Mouse (Mus musculus) B cell, adult 67 days (primary cell): ENCODE data around the gene Mpc1. TPM values are rescaled to one million over a fixed set of nuclear protein-coding genes. Genes with fewer than 3 reads are reported as not detected.

Experiments used
- total RNA-seq, 2 experiments: library from RNA; stranded (reverse); gene quantifications; 4 replicates each; pipeline ENCODE4 v1.2.4; 2023

Mpc1 gene
- total RNA-seq: 10 to 100 TPM; 53.2 to 55.9 TPM

GRCm38 (mm10) chr17:8282821-8283525 is at the start of gene Mpc1:
TSS of gene Mpc1 (plus strand) at chr17:8282904.

GRCm38 (mm10) chr17:8235743-8236142 is 47.0 kb upstream of the Mpc1 start, which contains the start of gene Ccr6:
TSS of gene Ccr6 (plus strand) at chr17:8236043.

GRCm38 (mm10) chr17:8310838-8311614 is 28.3 kb downstream of the Mpc1 start, which contains the start of gene Sft2d1:
TSS of gene Sft2d1 (plus strand) at chr17:8311102.

GRCm38 (mm10) chr17:8337159-8337558 is 54.5 kb downstream of the Mpc1 start, which contains the start of gene Prr18:
TSS of gene Prr18 (plus strand) at chr17:8337459.

Other genes with a start within 250 kb of the Mpc1 start
- gene Gm49673, start 135.1 kb upstream of the Mpc1 start, total RNA-seq: 1 to 10 TPM in 1 of 2 experiments, under 1 TPM in 1; 0.78 to 1.4 TPM
- gene Rnaset2a, start 134.8 kb upstream of the Mpc1 start, total RNA-seq: 10 to 100 TPM; 26.3 to 26.6 TPM
- gene Fgfr1op, start 117.4 kb upstream of the Mpc1 start, total RNA-seq: 10 to 100 TPM; 55.7 to 71.9 TPM
- gene Ccr6, start 46.9 kb upstream of the Mpc1 start, total RNA-seq: 10 to 100 TPM; 48.5 to 91.5 TPM
- gene Sft2d1, start 28.2 kb downstream of the Mpc1 start, total RNA-seq: 100 to 1,000 TPM; 169 to 192 TPM
- 1 to 10 TPM; 1.1 to 1.7 TPM for gene Prr18, start 54.6 kb downstream of the Mpc1 start, total RNA-seq
- gene T2, start 73.1 kb downstream of the Mpc1 start, total RNA-seq: not detected
- not detected for gene T, start 151.5 kb downstream of the Mpc1 start, total RNA-seq
- gene Pde10a, start 242.5 kb downstream of the Mpc1 start, total RNA-seq: under 1 TPM in 1 of 2 experiments, not detected in 1; 0.06 TPM